In genomic region chrX:115069339-115069738, GRCm38 (mm10) we compare ENCODE assay signal across 19 mouse cellular contexts.
"Had no signal": no experiment of that assay in that cellular context is flagged by ENCODE, and none has a peak within 500 bp of the region (broad histone marks: within the 10 kb centered on the region; RNA-seq: fewer than 3 reads in every experiment).

No protein-coding gene starts in this region.

- ATAC-seq: midbrain, embryonic 15.5 days had no signal

- H3K9me3 ChIP-seq: limb, embryonic 10.5 days; limb, embryonic 13.5 days; liver, embryonic 13.5 days; midbrain, embryonic 12.5 days; midbrain, embryonic 15.5 days; neural tube, embryonic 13.5 days; stomach, embryonic 15.5 days had no signal

- H3K9ac ChIP-seq: limb, embryonic 13.5 days; liver, embryonic 13.5 days; midbrain, embryonic 12.5 days; midbrain, embryonic 15.5 days; neural tube, embryonic 13.5 days; stomach, embryonic 15.5 days had no signal

- H3K4me1 ChIP-seq: limb, embryonic 10.5 days; limb, embryonic 13.5 days; liver, embryonic 13.5 days; midbrain, embryonic 12.5 days; midbrain, embryonic 15.5 days; neural tube, embryonic 13.5 days; stomach, embryonic 15.5 days had no signal

- H3K27me3 ChIP-seq: limb, embryonic 13.5 days; liver, embryonic 13.5 days; midbrain, embryonic 12.5 days; midbrain, embryonic 15.5 days; neural tube, embryonic 13.5 days; stomach, embryonic 15.5 days had no signal

- H3K36me3 ChIP-seq: limb, embryonic 10.5 days; limb, embryonic 13.5 days; liver, embryonic 13.5 days; midbrain, embryonic 12.5 days; midbrain, embryonic 15.5 days; neural tube, embryonic 13.5 days; stomach, embryonic 15.5 days had no signal

- DNase-seq: kidney, postnatal 14 days; kidney, postnatal 4 days; liver; liver, embryonic 13.5 days; lung, adult 2 months; lung, postnatal 14 days; lung, postnatal 4 days; retina, postnatal 1 day; right cerebral cortex, postnatal 25 days; spleen, adult 18-20 months; thymus, adult 18-20 months; thymus, postnatal 4 days had no signal

- H3K27ac ChIP-seq: limb, embryonic 10.5 days; limb, embryonic 13.5 days; liver, embryonic 13.5 days; midbrain, embryonic 12.5 days; midbrain, embryonic 15.5 days; neural tube, embryonic 13.5 days; stomach, embryonic 15.5 days had no signal

- H3K4me2 ChIP-seq: limb, embryonic 13.5 days; liver, embryonic 13.5 days; midbrain, embryonic 12.5 days; midbrain, embryonic 15.5 days; neural tube, embryonic 13.5 days; stomach, embryonic 15.5 days had no signal

- H3K4me3 ChIP-seq: limb, embryonic 10.5 days; limb, embryonic 13.5 days; liver, embryonic 13.5 days; midbrain, embryonic 12.5 days; midbrain, embryonic 15.5 days; myocyte; neural tube, embryonic 13.5 days; stomach, embryonic 15.5 days had no signal
